Mouse (Mus musculus) hindbrain, postnatal 0 days (tissue): ENCODE results near the gene 1700125H20Rik. TPM values are rescaled to one million over a fixed set of nuclear protein-coding genes. Genes with fewer than 3 reads are reported as not detected.
A peak's percentile ranks its signal among the peaks of the same experiment; 100 is the strongest.
"Not testable (repeated sequence)": the region's sequence is repeated elsewhere in the genome, so short reads cannot be mapped to it uniquely, and the experiment has no call there.

Experiments used
- ATAC-seq: fragments of 200-750 bp; cut with Nextera tagmentation; 2 replicates; pipeline ENCODE4 v1.8.0; 2017; ENCODE audit warnings: mild to moderate bottlenecking, moderate TSS enrichment, moderate library complexity
- DNase-seq: peaks from one replicate; pipeline ENCODE4 v3.0.0-alpha.2; 2015; ENCODE audit warnings: low spot score
- H3K27ac ChIP-seq: fragments of 300-500 bp; sonication (generic); 2 replicates; pipeline ENCODE4 v1.5.1; 2014; ENCODE audit warnings: mild to moderate bottlenecking
- H3K27me3 ChIP-seq: fragments of 300-500 bp; sonication (generic); 2 replicates; pipeline ENCODE4 v1.6.1; 2014; ENCODE audit warnings: low read length, mixed read lengths; ENCODE audit not compliant: insufficient read depth
- H3K36me3 ChIP-seq: fragments of 300-500 bp; sonication (generic); 2 replicates; pipeline ENCODE4 v1.6.1; 2014; ENCODE audit warnings: low read length, mixed read lengths; ENCODE audit not compliant: insufficient read depth
- H3K4me1 ChIP-seq: fragments of 300-500 bp; sonication (generic); 2 replicates; pipeline ENCODE4 v1.6.1; 2014; ENCODE audit warnings: antibody characterized with exemption, low read length, mixed read lengths; ENCODE audit not compliant: insufficient read depth
- H3K4me2 ChIP-seq: fragments of 300-500 bp; sonication (generic); 2 replicates; pipeline ENCODE4 v1.6.1; 2014; ENCODE audit warnings: low read depth, mild to moderate bottlenecking, low read length, moderate library complexity, mixed read lengths
- H3K4me3 ChIP-seq: fragments of 300-500 bp; sonication (generic); 2 replicates; pipeline ENCODE4 v1.5.1; 2014; ENCODE audit warnings: low read length
- H3K9ac ChIP-seq: fragments of 300-500 bp; sonication (generic); replicated peaks from 2 replicates; pipeline ENCODE4 v1.6.1; 2014; ENCODE audit warnings: mild to moderate bottlenecking, low read length, moderate library complexity, mixed read lengths
- H3K9me3 ChIP-seq: fragments of 300-500 bp; sonication (generic); 2 replicates; pipeline ENCODE4 v1.6.1; 2016; ENCODE audit warnings: low read length, mixed read lengths
- CTCF ChIP-seq: IDR thresholded peaks from 2 replicates; pipeline ENCODE4 v1.5.1; 2016; ENCODE audit warnings: antibody characterized with exemption, control low read depth, low read depth
- WGBS: fragments of 180-500 bp; shearing (Covaris S2); extraction: QIAGEN DNeasy Blood & Tissue Kit; methylation state at CpG from one replicate; pipeline ENCODE4 v1.1.7; 2014; 5-methylcytosine and 5-hydroxymethylcytosine counted together
- polyA plus RNA-seq: library from polyadenylated mRNA; unstranded; fragments of >200 nt; fragmentation: Nextera tagmentation; extraction: Ambion mirVana; gene quantifications from 2 replicates; pipeline ENCODE4 v1.2.1, GENCODE M21; 2015
- total RNA-seq: library from RNA; depleted of rRNA; stranded (reverse); fragments of >200 nt; gene quantifications from 2 replicates; pipeline ENCODE4 v1.2.3, GENCODE M21; 2014

1700125H20Rik gene
- total and polyA plus RNA-seq, 2 experiments from 2014 or later, result 1.9 TPM; not detected in 1

- Histone ChIP-seq H3K36me3 (no peaks in the 10 kb centered on the region), H3K4me1 (no peaks in the 10 kb centered on the region), H3K9me3 (no peaks in the 10 kb centered on the region), H3K27ac (peak overlapping the region; percentile 90), H3K9ac (peak overlapping the region; percentile 90), H3K4me2 (peak overlapping the region; percentile 80), H3K4me3 (peak overlapping the region; percentile 94), H3K27me3 (no peaks in the 10 kb centered on the region)
- ATAC-seq (no peak), DNase-seq (peak; percentile 58)
- TF ChIP-seq CTCF, result no peak
- under 1% methylated on average over 17 of the region's 17 CpGs for WGBS
Observed at GRCm38 (mm10) chr11:85138776-85139474, 31.3 kb upstream of the 1700125H20Rik start.

GRCm38 (mm10) chr11:85139581-85140540 lies 30.3 kb upstream of the 1700125H20Rik start, which contains the start of gene Usp32:
TSS of gene Usp32 (minus strand) at chr11:85140161.
- DNase-seq (peak; percentile 98), ATAC-seq (peak; percentile 97)
- peak within 1 kb of the TSS; percentile 80 for H3K4me2 ChIP-seq
- H3K27ac ChIP-seq, result peak within 1 kb of the TSS; percentile 90
- H3K9me3 ChIP-seq, result no peaks in the 10 kb centered on the region
- under 1% methylated on average over 86 of the region's 94 CpGs for WGBS
- H3K36me3 ChIP-seq, result no peaks in the 10 kb centered on the region
- H3K27me3 ChIP-seq, result no peaks in the 10 kb centered on the region
- H3K9ac ChIP-seq, result peak within 1 kb of the TSS; percentile 90
- TF ChIP-seq CTCF, result 0 out of 2 replicates have a peak, but pooled peaks have one; percentile 2
- H3K4me1 ChIP-seq, result no peaks in the 10 kb centered on the region
- H3K4me3 ChIP-seq, result peak within 1 kb of the TSS; percentile 94

- ATAC-seq, result no peak
- H3K4me3 ChIP-seq, result no peak overlapping the region
- no peaks in the 10 kb centered on the region for H3K36me3 ChIP-seq
- WGBS, result 83% methylated on average over 2 of the region's 2 CpGs
- H3K27ac ChIP-seq, result no peak overlapping the region
- TF ChIP-seq CTCF, result no peak
- no peak overlapping the region for H3K4me2 ChIP-seq
- H3K9me3 ChIP-seq, result no peaks in the 10 kb centered on the region
- no peak for DNase-seq
- no peaks in the 10 kb centered on the region for H3K27me3 ChIP-seq
- no peaks in the 10 kb centered on the region for H3K4me1 ChIP-seq
- no peak overlapping the region for H3K9ac ChIP-seq
Observed at GRCm38 (mm10) chr11:85152256-85152930, 17.8 kb upstream of the 1700125H20Rik start.

GRCm38 (mm10) chr11:85157301-85157700 lies 12.9 kb upstream of the 1700125H20Rik start:
- no peak overlapping the region for H3K9ac ChIP-seq
- no peaks in the 10 kb centered on the region for H3K9me3 ChIP-seq
- no peak for TF ChIP-seq CTCF
- H3K4me1 ChIP-seq, result no peaks in the 10 kb centered on the region
- H3K4me3 ChIP-seq, result no peak overlapping the region
- H3K36me3 ChIP-seq, result no peaks in the 10 kb centered on the region
- 76% methylated on average over 2 of the region's 2 CpGs for whole genome bisulfite sequencing
- no peaks in the 10 kb centered on the region for H3K27me3 ChIP-seq
- no peak overlapping the region for H3K27ac ChIP-seq
- DNase-seq (no peak), ATAC-seq (no peak)
- H3K4me2 ChIP-seq, result no peak overlapping the region

DNA sequence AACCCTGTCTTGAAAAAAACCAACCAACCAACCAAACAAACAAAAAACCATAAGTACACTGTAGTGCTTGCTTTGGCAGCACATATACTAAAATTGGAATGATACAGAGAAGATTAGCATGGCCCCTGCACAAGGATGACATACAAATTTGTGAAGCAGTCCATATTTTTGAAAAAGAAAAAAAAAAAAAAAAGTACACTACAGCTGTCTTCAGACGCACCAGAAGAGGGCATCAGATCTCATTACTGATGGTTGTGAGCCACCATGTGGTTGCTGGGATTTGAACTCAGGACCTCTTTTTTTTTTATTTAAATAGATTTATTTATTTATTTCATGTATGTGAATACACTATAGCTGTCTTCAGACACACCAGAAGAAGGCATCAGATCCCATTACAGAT lies 7.2 kb upstream of the 1700125H20Rik start:
- H3K9ac ChIP-seq, H3K9me3 ChIP-seq, H3K4me1 ChIP-seq, H3K4me3 ChIP-seq, H3K4me2 ChIP-seq, H3K27me3 ChIP-seq, H3K27ac ChIP-seq, ATAC-seq, DNase-seq, H3K36me3 ChIP-seq: not testable (repeated sequence)
- WGBS, result 85% methylated on average over 1 of the region's 1 CpGs

- no peak for ATAC-seq
- DNase-seq, result no peak
- Histone ChIP-seq H3K27ac (no peak overlapping the region), H3K9me3 (no peaks in the 10 kb centered on the region), H3K36me3 (no peaks in the 10 kb centered on the region), H3K4me1 (no peaks in the 10 kb centered on the region), H3K4me2 (no peak overlapping the region), H3K27me3 (no peaks in the 10 kb centered on the region), H3K9ac (no peak overlapping the region), H3K4me3 (no peak overlapping the region)
- TF ChIP-seq CTCF, result no peak
Observed at GRCm38 (mm10) chr11:85164371-85164770, 5.8 kb upstream of the 1700125H20Rik start.
